Mouse (Mus musculus) midbrain, embryonic 12.5 days (tissue): ENCODE data around the gene Ank3. TPM values are rescaled to one million over a fixed set of nuclear protein-coding genes. Genes with fewer than 3 reads are reported as not detected.
A peak's percentile ranks its signal among the peaks of the same experiment; 100 is the strongest.

ENCODE experiments used
- ATAC-seq: fragments of 200-750 bp; cut with Nextera tagmentation; 2 replicates; pipeline ENCODE4 v1.8.0; 2017; ENCODE audit warnings: low read depth, moderate TSS enrichment, moderate library complexity; ENCODE audit not compliant: low FRiP score
- H3K27ac ChIP-seq: fragments of 300-500 bp; sonication (generic); replicated peaks from 2 replicates; pipeline ENCODE4 v1.5.1; 2016; ENCODE audit warnings: mild to moderate bottlenecking
- H3K27me3 ChIP-seq: fragments of 300-500 bp; sonication (generic); 2 replicates; pipeline ENCODE4 v1.6.1; 2016; ENCODE audit warnings: mild to moderate bottlenecking
- H3K36me3 ChIP-seq: fragments of 300-500 bp; sonication (generic); 2 replicates; pipeline ENCODE4 v1.6.1; 2016
- H3K4me1 ChIP-seq: fragments of 300-500 bp; sonication (generic); 2 replicates; pipeline ENCODE4 v1.6.1; 2016
- H3K4me2 ChIP-seq: fragments of 300-500 bp; sonication (generic); replicated peaks from 2 replicates; pipeline ENCODE4 v1.6.1; 2016; ENCODE audit warnings: mild to moderate bottlenecking, moderate library complexity
- H3K4me3 ChIP-seq: fragments of 300-500 bp; sonication (generic); 2 replicates; pipeline ENCODE4 v1.5.1; 2016; ENCODE audit warnings: mild to moderate bottlenecking
- H3K9ac ChIP-seq: fragments of 300-500 bp; sonication (generic); replicated peaks from 2 replicates; pipeline ENCODE4 v1.6.1; 2016; ENCODE audit warnings: mild to moderate bottlenecking, moderate library complexity
- H3K9me3 ChIP-seq: fragments of 300-500 bp; sonication (generic); 2 replicates; pipeline ENCODE4 v1.6.1; 2016; ENCODE audit warnings: mild to moderate bottlenecking
- WGBS: fragments of 180-500 bp; shearing (Covaris S2); methylation state at CpG from one replicate; pipeline ENCODE4 v1.1.7; 2016; 5-methylcytosine and 5-hydroxymethylcytosine counted together
- polyA plus RNA-seq: library from polyadenylated mRNA; unstranded; fragments of >200 nt; fragmentation: Nextera tagmentation; extraction: Ambion mirVana; gene quantifications from 2 replicates; pipeline ENCODE4 v1.2.1, GENCODE M21; 2016

Gene Ank3
- polyA plus RNA-seq, 1 experiment from 2014 or later = 86.9 TPM

DNA sequence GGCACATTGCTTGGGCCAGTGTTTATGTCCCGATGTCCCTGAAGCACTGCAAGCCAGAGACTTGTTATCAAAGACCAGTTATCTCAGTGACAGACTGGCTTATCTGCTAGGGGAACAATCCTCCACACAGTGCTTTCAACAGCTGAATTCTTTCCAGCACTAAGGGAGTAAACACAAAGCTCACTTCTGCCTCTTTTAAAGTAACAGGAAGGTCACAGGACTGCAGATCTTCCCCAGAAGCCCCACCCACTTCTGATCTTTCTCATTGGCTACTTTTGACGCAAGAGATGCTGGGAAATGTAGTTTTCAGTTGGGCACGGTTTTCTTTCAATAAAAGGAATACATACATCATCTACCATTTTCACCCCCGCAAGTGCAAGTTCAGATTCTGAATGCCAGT lies 489.8 kb downstream of the Ank3 start:
- peak; percentile 44; the same call in 1 of the 2 replicates for ATAC-seq
- peaks cover 30% of the 10 kb centered on the region for H3K36me3 ChIP-seq
- no peaks in the 10 kb centered on the region for H3K27me3 ChIP-seq
- no peak overlapping the region for H3K27ac ChIP-seq
- WGBS = 36% methylated on average over 4 of the region's 4 CpGs
- H3K9me3 ChIP-seq = no peaks in the 10 kb centered on the region
- H3K9ac ChIP-seq = no peak overlapping the region
- no peak overlapping the region for H3K4me2 ChIP-seq
- H3K4me1 ChIP-seq = no peaks in the 10 kb centered on the region; the same call in 1 of the 2 replicates
- H3K4me3 ChIP-seq = no peak overlapping the region

DNA sequence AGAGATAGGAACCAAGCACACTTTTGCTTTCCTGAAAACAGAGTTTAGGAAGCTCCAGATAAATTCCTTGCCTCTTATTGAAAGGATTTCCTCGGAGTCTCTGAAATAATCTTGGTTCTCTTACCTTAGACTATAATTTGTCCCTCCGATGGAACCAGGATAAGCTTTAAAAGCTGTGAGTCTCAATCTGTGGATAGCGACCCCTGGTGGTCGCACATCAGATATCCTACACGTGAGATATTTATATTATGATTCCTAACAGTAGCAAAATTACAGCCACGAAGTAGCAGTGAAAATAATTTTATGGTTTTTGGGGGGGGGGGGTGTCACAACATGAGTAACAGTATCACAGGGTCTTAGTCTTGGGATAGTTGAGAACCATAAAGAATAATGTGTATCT lies 491.2 kb downstream of the Ank3 start:
- Histone ChIP-seq H3K4me3 (no peak overlapping the region), H3K27ac (no peak overlapping the region), H3K4me2 (no peak overlapping the region), H3K36me3 (peaks cover 25% of the 10 kb centered on the region), H3K4me1 (no peaks in the 10 kb centered on the region; the same call in 1 of the 2 replicates), H3K9me3 (no peaks in the 10 kb centered on the region), H3K27me3 (no peaks in the 10 kb centered on the region), H3K9ac (no peak overlapping the region)
- no peak for ATAC-seq
- WGBS = 21% methylated on average over 6 of the region's 6 CpGs

DNA sequence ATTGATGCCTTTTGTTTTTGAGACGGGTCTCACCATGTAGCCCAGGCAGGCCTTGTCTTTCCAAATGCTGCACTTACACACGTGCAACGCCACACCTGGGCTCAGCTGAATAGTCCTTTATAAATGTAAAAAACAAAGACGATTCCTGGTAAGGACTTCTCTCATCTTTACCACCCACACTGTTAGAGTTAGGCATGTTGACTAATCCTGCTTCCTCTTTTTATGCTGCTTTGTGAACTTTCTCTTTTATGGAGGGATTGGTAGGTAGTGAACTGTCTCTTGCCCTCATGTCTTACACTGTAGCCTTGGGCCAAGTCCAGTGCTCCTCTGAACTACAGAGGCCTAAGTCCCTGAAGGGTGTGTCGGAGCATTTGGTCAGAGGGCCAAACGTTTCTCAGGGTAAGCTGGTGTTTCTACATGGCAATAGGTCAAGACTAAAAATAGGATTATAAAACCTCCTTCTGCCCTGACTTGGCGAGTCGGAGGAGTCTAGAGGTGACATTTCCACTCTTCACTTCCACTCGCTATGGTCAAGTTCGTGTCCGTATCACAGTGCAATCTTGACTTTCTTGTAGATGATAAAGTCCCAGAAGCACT lies 491.9 kb downstream of the Ank3 start:
- Histone ChIP-seq H3K4me3 (no peak overlapping the region), H3K27ac (no peak overlapping the region), H3K9ac (no peak overlapping the region), H3K4me2 (no peak overlapping the region), H3K4me1 (no peaks in the 10 kb centered on the region; the same call in 1 of the 2 replicates), H3K36me3 (peaks cover 18% of the 10 kb centered on the region), H3K27me3 (no peaks in the 10 kb centered on the region), H3K9me3 (no peaks in the 10 kb centered on the region)
- 85% methylated on average over 11 of the region's 11 CpGs for WGBS
- ATAC-seq = no peak

GRCm38 (mm10) chr10:69892162-69892561 lies 493.6 kb downstream of the Ank3 start:
- Histone ChIP-seq H3K27me3 (no peaks in the 10 kb centered on the region), H3K27ac (no peak overlapping the region), H3K4me2 (no peak overlapping the region), H3K36me3 (peaks cover 13% of the 10 kb centered on the region; the same call in 1 of the 2 replicates), H3K4me3 (no peak overlapping the region), H3K9me3 (no peaks in the 10 kb centered on the region), H3K4me1 (no peaks in the 10 kb centered on the region; the same call in 1 of the 2 replicates), H3K9ac (no peak overlapping the region)
- ATAC-seq = no peak
- 95% methylated on average over 18 of the region's 18 CpGs for WGBS

GRCm38 (mm10) chr10:69895606-69896005 lies 497.0 kb downstream of the Ank3 start:
- no peak overlapping the region for H3K9ac ChIP-seq
- H3K4me1 ChIP-seq = no peaks in the 10 kb centered on the region
- 77% methylated on average over 9 of the region's 9 CpGs for WGBS
- H3K27me3 ChIP-seq = no peaks in the 10 kb centered on the region
- no peak overlapping the region for H3K27ac ChIP-seq
- H3K36me3 ChIP-seq = peaks cover 26% of the 10 kb centered on the region
- no peaks in the 10 kb centered on the region for H3K9me3 ChIP-seq
- H3K4me3 ChIP-seq = no peak overlapping the region
- no peak for ATAC-seq
- H3K4me2 ChIP-seq = no peak overlapping the region

DNA sequence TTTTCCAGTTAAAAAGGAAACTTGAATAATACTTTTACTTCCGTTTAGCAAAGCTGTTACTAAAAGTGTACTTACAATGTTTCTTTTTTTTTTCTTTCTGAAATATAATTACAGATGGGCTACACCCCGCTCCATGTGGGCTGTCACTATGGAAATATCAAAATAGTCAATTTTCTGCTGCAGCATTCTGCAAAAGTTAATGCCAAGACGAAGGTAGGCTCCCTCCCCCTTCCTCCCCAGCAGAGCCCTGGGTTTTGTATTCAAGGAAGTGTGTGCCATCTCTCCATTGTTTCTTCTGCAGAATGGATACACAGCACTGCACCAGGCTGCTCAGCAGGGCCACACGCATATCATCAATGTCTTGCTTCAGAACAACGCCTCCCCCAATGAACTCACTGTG lies 499.4 kb downstream of the Ank3 start:
- Histone ChIP-seq H3K9ac (no peak overlapping the region), H3K27me3 (no peaks in the 10 kb centered on the region), H3K27ac (no peak overlapping the region), H3K4me2 (no peak overlapping the region), H3K36me3 (peaks cover 30% of the 10 kb centered on the region), H3K4me3 (no peak overlapping the region), H3K9me3 (no peaks in the 10 kb centered on the region), H3K4me1 (no peaks in the 10 kb centered on the region)
- WGBS = 72% methylated on average over 5 of the region's 5 CpGs
- no peak for ATAC-seq

DNA sequence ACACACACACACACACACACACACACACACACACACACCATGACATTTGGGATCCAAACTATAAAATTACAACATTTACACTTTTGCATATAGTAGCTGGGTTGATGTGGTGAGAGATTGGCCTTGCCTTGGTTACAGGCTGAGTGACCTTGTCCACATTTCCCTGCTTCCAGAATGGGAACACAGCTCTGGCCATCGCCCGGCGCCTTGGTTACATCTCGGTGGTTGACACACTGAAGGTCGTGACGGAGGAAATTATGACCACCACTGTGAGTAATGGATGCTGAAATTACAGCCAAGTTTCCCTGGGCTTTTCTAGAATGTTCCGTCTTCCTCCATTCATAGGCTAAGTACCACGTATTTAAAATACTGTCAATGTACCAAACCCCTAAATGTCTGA lies 500.2 kb downstream of the Ank3 start:
- WGBS = 94% methylated on average over 8 of the region's 8 CpGs
- H3K27me3 ChIP-seq = no peaks in the 10 kb centered on the region

DNA sequence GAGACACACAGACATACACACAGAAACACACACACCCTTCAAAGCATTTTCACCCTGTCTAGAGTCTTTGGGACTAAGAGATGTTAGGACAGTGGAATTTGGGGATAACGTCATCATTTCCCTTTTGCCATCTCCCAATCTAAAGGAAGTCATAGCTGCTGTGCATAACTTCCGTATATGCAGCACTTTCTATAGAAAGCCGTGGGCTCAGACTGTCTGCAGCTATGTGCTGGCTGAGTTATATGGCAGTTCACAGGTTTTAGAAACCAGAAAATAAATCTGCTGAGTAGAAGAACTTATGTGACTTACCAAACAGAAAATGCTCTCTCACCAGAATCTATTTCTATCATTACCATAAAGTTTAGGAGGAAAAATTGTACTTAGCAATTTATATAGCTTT lies 501.2 kb downstream of the Ank3 start:
- ATAC-seq = no peak
- no peak overlapping the region for H3K27ac ChIP-seq
- H3K4me3 ChIP-seq = no peak overlapping the region
- peaks cover 18% of the 10 kb centered on the region for H3K36me3 ChIP-seq
- no peaks in the 10 kb centered on the region for H3K27me3 ChIP-seq
- 86% methylated on average over 3 of the region's 3 CpGs for WGBS
- H3K9me3 ChIP-seq = no peaks in the 10 kb centered on the region
- no peak overlapping the region for H3K9ac ChIP-seq
- H3K4me2 ChIP-seq = no peak overlapping the region
- no peaks in the 10 kb centered on the region for H3K4me1 ChIP-seq

More for the DNA sequence above, 500.2 kb downstream of the Ank3 start:
- no peak for ATAC-seq
- Histone ChIP-seq H3K4me1 (no peaks in the 10 kb centered on the region), H3K9me3 (no peaks in the 10 kb centered on the region), H3K27ac (no peak overlapping the region), H3K4me3 (no peak overlapping the region), H3K9ac (no peak overlapping the region), H3K36me3 (peaks cover 25% of the 10 kb centered on the region), H3K4me2 (no peak overlapping the region)

- Histone ChIP-seq H3K27ac (no peak overlapping the region), H3K9me3 (no peaks in the 10 kb centered on the region), H3K4me2 (no peak overlapping the region), H3K36me3 (peaks cover 18% of the 10 kb centered on the region), H3K4me1 (no peaks in the 10 kb centered on the region), H3K27me3 (no peaks in the 10 kb centered on the region), H3K9ac (no peak overlapping the region), H3K4me3 (no peak overlapping the region)
- no peak for ATAC-seq
- WGBS = 90% methylated on average over 6 of the region's 6 CpGs
Measured at GRCm38 (mm10) chr10:69902024-69902423, 503.5 kb downstream of the Ank3 start.

DNA sequence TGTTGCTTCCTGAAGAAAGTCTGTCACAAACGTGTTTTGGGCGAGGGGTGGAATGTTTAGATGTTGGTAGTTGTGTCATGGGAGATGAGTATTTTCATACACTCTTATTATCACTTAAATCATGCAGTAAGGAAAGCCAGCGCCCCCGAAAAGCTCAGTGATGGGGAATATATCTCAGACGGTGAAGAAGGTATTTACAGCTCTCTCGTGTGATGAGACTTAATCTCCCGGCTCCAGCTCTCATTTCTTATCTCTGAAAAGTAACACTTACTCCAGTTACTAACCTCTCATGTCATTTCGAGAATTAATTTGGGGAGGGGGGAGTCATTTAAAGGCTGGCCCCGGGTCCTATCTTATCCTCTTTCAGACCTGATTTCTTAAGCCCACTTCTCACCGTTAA lies 505.7 kb downstream of the Ank3 start:
- WGBS = 72% methylated on average over 10 of the region's 10 CpGs
- H3K27me3 ChIP-seq = no peaks in the 10 kb centered on the region
- H3K36me3 ChIP-seq = peaks cover 4% of the 10 kb centered on the region; the same call in 1 of the 2 replicates
- no peak overlapping the region for H3K27ac ChIP-seq
- no peak for ATAC-seq
- H3K4me2 ChIP-seq = no peak overlapping the region
- no peaks in the 10 kb centered on the region for H3K9me3 ChIP-seq
- no peaks in the 10 kb centered on the region for H3K4me1 ChIP-seq
- no peak overlapping the region for H3K4me3 ChIP-seq
- no peak overlapping the region for H3K9ac ChIP-seq

GRCm38 (mm10) chr10:69907795-69908764 lies 509.5 kb downstream of the Ank3 start:
- no peaks in the 10 kb centered on the region for H3K4me1 ChIP-seq
- H3K27ac ChIP-seq = no peak overlapping the region
- no peak overlapping the region for H3K9ac ChIP-seq
- no peaks in the 10 kb centered on the region for H3K9me3 ChIP-seq
- WGBS = 46% methylated on average over 12 of the region's 12 CpGs
- no peaks in the 10 kb centered on the region for H3K27me3 ChIP-seq
- H3K36me3 ChIP-seq = no peaks in the 10 kb centered on the region; the same call in 1 of the 2 replicates
- no peak overlapping the region for H3K4me3 ChIP-seq
- no peak for ATAC-seq
- no peak overlapping the region for H3K4me2 ChIP-seq

GRCm38 (mm10) chr10:69909856-69910255 lies 511.3 kb downstream of the Ank3 start:
- H3K9ac ChIP-seq = no peak overlapping the region
- no peak overlapping the region for H3K4me2 ChIP-seq
- no peak for ATAC-seq
- H3K4me3 ChIP-seq = no peak overlapping the region
- no peaks in the 10 kb centered on the region for H3K9me3 ChIP-seq
- peak overlapping the region; percentile 39; the same call in 1 of the 2 replicates for H3K27ac ChIP-seq
- H3K36me3 ChIP-seq = peaks cover 4% of the 10 kb centered on the region; the same call in 1 of the 2 replicates
- H3K4me1 ChIP-seq = no peaks in the 10 kb centered on the region
- 87% methylated on average over 4 of the region's 4 CpGs for WGBS
- no peaks in the 10 kb centered on the region for H3K27me3 ChIP-seq
